Mouse (Mus musculus) hindbrain, postnatal 0 days (tissue): ENCODE data around the gene Prrx1. TPM values are rescaled to one million over a fixed set of nuclear protein-coding genes. Genes with fewer than 3 reads are reported as not detected.

ENCODE experiments used
- ATAC-seq: fragments of 200-750 bp; cut with Nextera tagmentation; 2 replicates; pipeline ENCODE4 v1.8.0; 2017; ENCODE audit warnings: mild to moderate bottlenecking, moderate TSS enrichment, moderate library complexity
- DNase-seq: peaks from one replicate; pipeline ENCODE4 v3.0.0-alpha.2; 2015; ENCODE audit warnings: low spot score
- H3K27ac ChIP-seq: fragments of 300-500 bp; sonication (generic); 2 replicates; pipeline ENCODE4 v1.5.1; 2014; ENCODE audit warnings: mild to moderate bottlenecking
- H3K27me3 ChIP-seq: fragments of 300-500 bp; sonication (generic); 2 replicates; pipeline ENCODE4 v1.6.1; 2014; ENCODE audit warnings: low read length, mixed read lengths; ENCODE audit not compliant: insufficient read depth
- H3K36me3 ChIP-seq: fragments of 300-500 bp; sonication (generic); 2 replicates; pipeline ENCODE4 v1.6.1; 2014; ENCODE audit warnings: low read length, mixed read lengths; ENCODE audit not compliant: insufficient read depth
- H3K4me1 ChIP-seq: fragments of 300-500 bp; sonication (generic); 2 replicates; pipeline ENCODE4 v1.6.1; 2014; ENCODE audit warnings: antibody characterized with exemption, low read length, mixed read lengths; ENCODE audit not compliant: insufficient read depth
- H3K4me2 ChIP-seq: fragments of 300-500 bp; sonication (generic); 2 replicates; pipeline ENCODE4 v1.6.1; 2014; ENCODE audit warnings: low read depth, mild to moderate bottlenecking, low read length, moderate library complexity, mixed read lengths
- H3K4me3 ChIP-seq: fragments of 300-500 bp; sonication (generic); 2 replicates; pipeline ENCODE4 v1.5.1; 2014; ENCODE audit warnings: low read length
- H3K9ac ChIP-seq: fragments of 300-500 bp; sonication (generic); replicated peaks from 2 replicates; pipeline ENCODE4 v1.6.1; 2014; ENCODE audit warnings: mild to moderate bottlenecking, low read length, moderate library complexity, mixed read lengths
- H3K9me3 ChIP-seq: fragments of 300-500 bp; sonication (generic); 2 replicates; pipeline ENCODE4 v1.6.1; 2016; ENCODE audit warnings: low read length, mixed read lengths
- CTCF ChIP-seq: IDR thresholded peaks from 2 replicates; pipeline ENCODE4 v1.5.1; 2016; ENCODE audit warnings: antibody characterized with exemption, control low read depth, low read depth
- WGBS: fragments of 180-500 bp; shearing (Covaris S2); extraction: QIAGEN DNeasy Blood & Tissue Kit; methylation state at CpG from one replicate; pipeline ENCODE4 v1.1.7; 2014; 5-methylcytosine and 5-hydroxymethylcytosine counted together
- polyA plus RNA-seq: library from polyadenylated mRNA; unstranded; fragments of >200 nt; fragmentation: Nextera tagmentation; extraction: Ambion mirVana; gene quantifications from 2 replicates; pipeline ENCODE4 v1.2.1, GENCODE M21; 2015
- total RNA-seq: library from RNA; depleted of rRNA; stranded (reverse); fragments of >200 nt; gene quantifications from 2 replicates; pipeline ENCODE4 v1.2.3, GENCODE M21; 2014

Gene Prrx1
- total and polyA plus RNA-seq, 2 experiments from 2014 or later: 4.8 to 4.9 TPM

DNA sequence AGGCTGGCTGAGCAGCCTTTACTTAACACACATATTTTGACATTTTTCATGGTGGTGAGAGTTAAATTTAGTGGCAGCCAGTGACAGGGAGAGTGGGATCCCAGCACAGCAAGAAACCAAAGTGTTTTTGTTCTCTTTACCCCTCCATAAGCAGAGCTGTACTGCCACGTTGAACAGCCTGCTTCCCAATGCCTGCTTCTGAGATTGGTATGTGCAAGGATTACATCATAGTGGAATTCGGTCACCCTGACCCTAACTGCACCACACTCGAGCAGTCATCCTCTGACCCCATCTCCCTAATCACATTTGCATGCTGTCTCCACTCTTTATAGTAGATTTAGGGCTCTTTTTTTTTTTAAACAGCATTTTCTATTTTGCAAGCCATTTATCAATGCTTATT is 28.4 kb downstream of the Prrx1 start:
- Histone ChIP-seq H3K4me2 (no peak overlapping the region), H3K4me3 (no peak overlapping the region), H3K9ac (no peak overlapping the region), H3K4me1 (peaks cover 8% of the 10 kb centered on the region), H3K27me3 (no peaks in the 10 kb centered on the region), H3K27ac (no peak overlapping the region), H3K9me3 (no peaks in the 10 kb centered on the region), H3K36me3 (no peaks in the 10 kb centered on the region)
- no peak for TF ChIP-seq CTCF
- 42% methylated on average over 3 of the region's 3 CpGs for WGBS
- ATAC-seq (no peak), DNase-seq (no peak)

DNA sequence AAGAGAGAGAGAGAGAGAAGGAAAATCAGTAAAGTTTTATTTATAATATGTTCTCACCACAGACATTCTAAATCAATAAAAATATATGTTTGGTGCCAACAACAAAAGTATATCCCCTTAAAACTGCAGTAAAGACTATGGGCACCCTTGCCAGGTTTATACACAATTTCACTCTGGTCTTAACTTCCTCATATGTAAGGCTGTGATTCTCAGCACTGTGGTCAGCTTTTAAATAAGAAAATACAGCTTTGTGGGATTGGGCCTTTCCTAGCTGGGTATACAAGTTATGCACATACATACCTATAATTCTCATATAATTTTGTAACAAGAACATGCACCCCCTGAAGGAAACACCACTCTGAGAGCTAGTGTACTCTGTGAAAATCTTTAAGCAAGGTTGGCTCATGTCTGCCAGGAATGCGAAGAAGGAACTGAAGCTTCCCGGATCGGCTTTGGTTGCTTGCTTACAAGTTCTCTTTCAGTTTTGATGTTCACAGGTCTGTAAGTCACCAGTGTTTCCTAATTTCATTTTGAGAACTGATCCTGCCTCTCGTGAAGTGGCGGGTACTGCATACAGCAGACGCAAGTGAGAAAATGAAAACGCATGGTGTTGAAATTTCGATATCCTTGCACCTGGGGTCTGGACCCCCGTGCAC is 29.4 kb downstream of the Prrx1 start:
- Histone ChIP-seq H3K4me3 (no peak overlapping the region), H3K36me3 (no peaks in the 10 kb centered on the region), H3K9me3 (no peaks in the 10 kb centered on the region), H3K4me2 (no peak overlapping the region), H3K27ac (no peak overlapping the region), H3K9ac (no peak overlapping the region), H3K4me1 (peaks cover 8% of the 10 kb centered on the region), H3K27me3 (no peaks in the 10 kb centered on the region)
- ATAC-seq (no peak), DNase-seq (no peak)
- no peak for TF ChIP-seq CTCF
- WGBS: 89% methylated on average over 9 of the region's 9 CpGs

DNA sequence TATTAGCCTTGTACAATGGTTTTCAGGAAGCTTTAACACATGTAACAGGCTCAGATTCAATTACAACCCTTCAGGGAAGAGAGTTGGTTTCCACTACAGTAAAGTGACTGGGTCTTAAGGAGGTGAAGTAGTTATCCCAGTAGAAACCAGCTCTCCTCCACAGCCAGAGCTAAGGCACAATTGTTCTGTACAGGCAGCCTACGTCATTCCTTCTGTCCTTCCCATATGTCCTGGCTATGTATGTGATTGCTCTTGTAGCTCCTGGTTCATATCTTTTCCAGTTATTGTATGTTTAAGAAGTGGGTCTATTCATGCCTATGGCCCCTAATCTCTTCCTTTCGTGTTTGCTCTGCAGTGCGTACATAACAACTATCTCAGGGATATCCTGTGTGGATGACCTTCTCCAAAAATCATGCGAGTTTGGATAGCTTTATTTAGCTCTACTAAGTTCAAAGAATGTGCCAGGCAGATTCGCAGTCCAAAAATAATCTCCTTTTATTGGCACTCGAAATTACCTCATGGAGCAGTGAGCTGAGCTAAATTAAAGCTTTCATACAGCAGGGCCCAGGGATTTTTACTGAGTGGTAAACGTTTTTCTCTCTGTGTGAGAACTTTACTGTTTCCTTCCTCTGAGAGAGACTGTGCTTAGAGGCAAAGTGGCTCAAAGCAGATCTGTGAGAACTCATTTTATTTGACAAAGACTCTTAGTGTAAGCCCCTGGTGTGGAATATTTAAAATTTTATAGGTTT is 31.9 kb downstream of the Prrx1 start:
- H3K4me2 ChIP-seq: no peak overlapping the region
- H3K27ac ChIP-seq: no peak overlapping the region
- peaks cover 8% of the 10 kb centered on the region for H3K4me1 ChIP-seq
- WGBS: 40% methylated on average over 7 of the region's 7 CpGs
- no peaks in the 10 kb centered on the region for H3K27me3 ChIP-seq
- H3K36me3 ChIP-seq: no peaks in the 10 kb centered on the region
- ATAC-seq (0 out of 2 replicates have a peak, but pooled peaks have one; percentile 32), DNase-seq (peak; percentile 27)
- no peak overlapping the region for H3K9ac ChIP-seq
- no peak overlapping the region for H3K4me3 ChIP-seq
- no peaks in the 10 kb centered on the region for H3K9me3 ChIP-seq
- TF ChIP-seq CTCF: no peak

DNA sequence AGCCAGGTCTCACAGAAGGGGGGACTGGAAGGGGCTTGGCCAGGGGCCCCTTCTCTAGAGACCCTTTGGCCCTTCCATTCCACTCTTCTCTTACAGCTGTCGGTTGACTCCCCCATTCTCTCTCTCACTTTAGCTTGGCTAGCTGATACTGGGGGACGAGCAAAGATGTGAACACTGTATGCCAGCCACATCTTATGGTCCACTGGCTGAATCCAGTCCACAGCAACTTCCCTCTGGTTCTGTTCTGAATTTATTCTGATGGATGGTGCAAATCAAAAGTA is 32.7 kb downstream of the Prrx1 start:
- Histone ChIP-seq H3K27ac (peak overlapping the region; percentile 68), H3K9ac (no peak overlapping the region), H3K4me2 (peak overlapping the region; percentile 11; the same call in 1 of the 2 replicates), H3K36me3 (no peaks in the 10 kb centered on the region), H3K4me1 (peaks cover 8% of the 10 kb centered on the region), H3K4me3 (no peak overlapping the region), H3K9me3 (no peaks in the 10 kb centered on the region), H3K27me3 (no peaks in the 10 kb centered on the region)
- WGBS: 24% methylated on average over 2 of the region's 2 CpGs
- ATAC-seq: peak; percentile 72
- no peak for TF ChIP-seq CTCF
- no peak for DNase-seq

DNA sequence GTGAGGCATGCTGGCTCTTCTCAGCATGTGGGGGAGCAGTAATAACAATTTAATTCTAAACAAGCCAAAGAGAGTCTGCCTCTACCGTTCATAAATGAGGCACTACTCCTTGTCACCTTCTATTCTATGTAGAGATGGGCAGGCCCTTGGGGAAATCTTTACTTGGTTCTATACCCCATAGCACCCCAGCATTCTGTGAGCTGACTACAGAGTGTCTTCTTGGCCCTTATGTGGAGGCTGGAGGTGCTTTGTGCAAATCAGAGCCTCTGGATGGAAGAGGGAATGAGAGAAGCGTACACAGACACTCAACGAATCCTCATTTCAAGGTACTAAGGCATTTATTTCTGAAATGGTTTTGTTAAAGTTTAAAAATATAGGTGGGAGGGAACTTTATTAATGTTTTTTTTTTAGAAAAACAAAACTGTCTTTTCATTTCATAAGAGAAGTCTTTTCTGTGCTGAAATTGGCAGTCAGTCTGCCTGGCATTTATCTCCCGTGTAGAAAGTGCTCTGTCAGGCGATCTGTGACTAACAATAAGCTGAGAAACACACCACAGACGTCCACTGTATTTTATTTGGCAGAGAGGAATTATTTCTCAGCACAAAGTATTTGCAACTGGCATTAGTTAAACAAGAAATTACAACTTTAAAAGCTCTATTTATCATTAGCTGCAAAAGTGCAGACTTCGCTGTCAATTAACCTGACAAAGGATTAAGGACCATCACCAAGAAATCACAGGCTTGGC is 33.2 kb downstream of the Prrx1 start:
- H3K4me2 ChIP-seq: peak overlapping the region; percentile 11; the same call in 1 of the 2 replicates
- H3K36me3 ChIP-seq: no peaks in the 10 kb centered on the region
- ATAC-seq (peak; percentile 70; the same call in 1 of the 2 replicates), DNase-seq (peak; percentile 54)
- peak overlapping the region; percentile 68 for H3K27ac ChIP-seq
- no peaks in the 10 kb centered on the region for H3K27me3 ChIP-seq
- H3K4me1 ChIP-seq: peaks cover 8% of the 10 kb centered on the region
- TF ChIP-seq CTCF: no peak
- H3K4me3 ChIP-seq: no peak overlapping the region
- no peaks in the 10 kb centered on the region for H3K9me3 ChIP-seq
- 33% methylated on average over 7 of the region's 7 CpGs for WGBS
- H3K9ac ChIP-seq: no peak overlapping the region; the same call in 1 of the 2 replicates

DNA sequence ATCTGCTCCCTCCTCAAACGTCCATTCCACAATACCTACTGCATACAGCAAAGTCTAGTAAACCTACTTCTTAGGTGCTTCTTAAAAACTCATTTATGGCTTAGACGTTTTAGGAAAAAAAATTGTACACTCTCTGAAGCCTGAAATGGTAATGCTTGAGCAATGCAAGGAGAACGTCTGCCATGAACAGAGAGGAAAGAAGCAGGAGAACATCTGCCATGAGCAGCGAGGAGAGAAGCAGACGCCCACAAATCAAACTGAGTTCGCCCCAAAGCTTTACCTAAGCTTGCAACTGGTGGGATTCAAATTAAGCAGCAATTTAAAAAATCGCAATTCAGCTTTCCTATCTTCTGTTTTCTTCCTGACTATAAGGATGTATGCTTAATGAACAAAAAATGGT is 36.4 kb downstream of the Prrx1 start:
- Histone ChIP-seq H3K36me3 (no peaks in the 10 kb centered on the region), H3K9ac (no peak overlapping the region), H3K4me1 (peaks cover 8% of the 10 kb centered on the region), H3K9me3 (no peaks in the 10 kb centered on the region), H3K4me2 (no peak overlapping the region), H3K4me3 (no peak overlapping the region), H3K27me3 (no peaks in the 10 kb centered on the region), H3K27ac (no peak overlapping the region)
- 89% methylated on average over 7 of the region's 7 CpGs for WGBS
- ATAC-seq (no peak), DNase-seq (no peak)
- TF ChIP-seq CTCF: no peak
